Mouse (Mus musculus): Measurements from ENCODE around the gene Cbx2.

- TF ChIP-seq MYOD1 (IDR thresholded peaks at IDR 0.05; ENCODE audit: control insufficient read depth in 1 of 3, insufficient read length in 2 of 3, low read depth in 2 of 3) (no peak), POLR2A (IDR thresholded peaks at IDR 0.05; ENCODE audit: insufficient read length, low read depth) (no peak), SRF (IDR thresholded peaks at IDR 0.05; ENCODE audit: control insufficient read depth, insufficient read length, low read depth) (no peak), MAX (IDR thresholded peaks at IDR 0.05; ENCODE audit: low read depth) (no peak), POLR2AphosphoS2 (IDR thresholded peaks at IDR 0.05; ENCODE audit: insufficient read length, low read depth) (no peak)
Observed at GRCm38 (mm10) chr11:119021180-119021579, 1.6 kb upstream of the Cbx2 start.
